Mouse (Mus musculus): Measurements from ENCODE around the gene Olfr390.

The Olfr390 gene

DNA sequence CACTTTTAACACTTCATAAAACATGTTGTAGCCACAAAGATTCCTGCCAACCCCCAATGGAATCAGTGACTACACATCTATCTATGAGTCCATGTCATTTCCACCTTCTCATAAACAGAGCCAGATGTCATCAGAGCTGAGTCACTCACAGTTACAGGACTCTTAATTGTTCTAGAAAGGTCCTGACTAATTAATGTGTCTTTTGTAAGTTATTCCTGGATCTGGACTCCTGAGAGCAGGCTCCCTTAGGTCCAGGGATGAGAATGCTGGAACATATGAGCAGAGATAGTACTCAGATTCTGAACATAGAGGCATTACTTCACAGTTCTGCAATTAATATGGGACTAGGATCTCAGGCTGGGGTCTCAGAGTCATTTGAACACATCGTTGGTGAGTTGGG is at the start of gene Olfr390:
Gene Olfr390, plus strand, starts transcription at position 301 of the 400 bp plus-strand sequence.
- DNase-seq, result no peak

DNA sequence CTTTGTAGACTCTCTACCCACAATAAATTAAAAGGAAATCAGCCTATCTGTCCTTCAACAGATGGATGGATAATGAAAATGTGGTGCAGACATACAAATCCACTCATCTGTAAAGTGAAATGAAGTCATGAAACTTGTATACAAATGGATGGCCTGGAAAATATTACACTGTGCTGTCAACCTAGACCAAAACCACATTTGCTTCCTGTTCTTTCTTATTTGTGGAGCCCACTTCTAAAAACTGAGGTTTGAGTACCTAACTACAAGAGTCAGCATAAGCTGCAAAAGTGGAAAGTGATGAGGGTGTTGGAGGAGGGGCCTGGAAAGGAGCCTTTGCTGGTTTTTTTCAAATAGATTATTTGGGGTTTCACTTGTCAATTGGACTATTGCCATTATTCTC is 23.6 kb upstream of the Olfr390 start:
- no peak for DNase-seq

DNA sequence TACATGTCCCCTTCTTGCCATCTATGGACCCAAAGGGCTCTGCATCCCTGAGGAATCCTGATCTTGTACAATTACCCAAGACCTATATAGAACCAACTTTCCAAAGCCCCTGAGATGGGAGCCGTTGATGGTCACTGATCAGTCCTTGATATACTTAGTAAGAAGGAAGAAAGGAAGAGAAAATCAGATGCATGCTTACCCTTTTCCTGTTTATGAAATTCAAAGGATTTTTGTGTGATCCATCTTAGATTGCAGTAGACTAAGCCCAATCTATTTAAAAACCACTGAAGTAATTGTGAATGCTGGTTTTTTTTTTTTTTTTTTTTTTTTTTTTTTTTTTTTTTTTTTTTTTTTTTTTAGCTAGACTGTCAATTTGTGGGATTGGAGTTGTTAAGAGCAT is 2.2 kb upstream of the Olfr390 start, which contains the start of gene Olfr389:
Gene Olfr389, minus strand, starts transcription at position 101 of the 400 bp plus-strand sequence.
- no peak for DNase-seq

DNA sequence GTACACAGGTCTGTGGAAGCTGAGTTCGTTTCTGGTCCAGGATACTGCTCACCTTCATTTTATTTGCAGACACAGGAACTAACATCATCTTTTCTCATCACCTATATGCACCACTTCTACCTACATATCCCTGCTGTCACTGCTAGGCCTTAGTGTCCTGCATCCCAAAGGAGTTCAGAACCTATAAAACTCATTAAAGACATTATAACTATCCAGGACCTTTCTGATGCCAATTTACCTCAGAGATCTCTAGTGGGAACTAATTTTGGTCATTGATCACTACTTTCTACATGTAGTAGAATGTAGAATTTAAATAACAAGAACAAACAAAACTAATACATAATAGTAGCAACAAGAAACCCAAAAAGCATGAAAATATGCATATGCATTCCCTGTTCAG is 20.2 kb downstream of the Olfr390 start, which contains the start of gene Olfr391-ps:
Gene Olfr391-ps, minus strand, starts transcription at position 101 of the 400 bp plus-strand sequence.
- no peak for DNase-seq

DNA sequence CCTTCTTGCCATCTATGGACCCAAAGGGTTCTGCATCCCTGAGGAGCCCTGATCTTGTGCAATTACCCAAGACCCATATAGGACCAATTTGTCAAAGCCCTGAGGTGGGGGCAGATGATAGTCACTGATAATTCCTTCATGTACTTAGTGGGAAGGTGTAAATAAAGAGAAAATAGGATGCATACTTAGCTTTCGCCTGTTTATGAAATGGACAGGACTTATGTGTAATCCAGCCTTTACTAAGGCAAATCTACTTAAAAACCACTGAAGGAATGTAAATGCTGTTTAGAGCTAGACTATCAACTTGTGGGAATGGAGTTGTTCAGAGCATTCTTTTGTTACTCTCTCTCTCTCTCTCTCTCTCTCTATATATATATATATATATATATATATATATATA is 34.2 kb downstream of the Olfr390 start, which contains the start of gene Olfr392:
Gene Olfr392, minus strand, starts transcription at position 101 of the 400 bp plus-strand sequence.
- no peak for DNase-seq

Measured in kidney, adult 18-20 months (tissue).